Mouse (Mus musculus) liver, embryonic 16.5 days (tissue): ENCODE measurements around the gene Pla2g4a. TPM values are rescaled to one million over a fixed set of nuclear protein-coding genes. Genes with fewer than 3 reads are reported as not detected.

Experiments
- ATAC-seq: fragments of 200-750 bp; cut with Nextera tagmentation; 2 replicates; pipeline ENCODE4 v1.8.0; 2017; ENCODE audit warnings: low read depth, mild to moderate bottlenecking, moderate number of reproducible peaks, moderate library complexity
- H3K27ac ChIP-seq: fragments of 300-500 bp; sonication (generic); 2 replicates; pipeline ENCODE4 v1.5.1; 2014; ENCODE audit warnings: mild to moderate bottlenecking, low read length
- H3K27me3 ChIP-seq: fragments of 300-500 bp; sonication (generic); 2 replicates; pipeline ENCODE4 v1.6.1; 2014; ENCODE audit warnings: low read depth, low read length, mixed read lengths; ENCODE audit not compliant: control insufficient read depth, insufficient read depth
- H3K36me3 ChIP-seq: fragments of 300-500 bp; sonication (generic); 2 replicates; pipeline ENCODE4 v1.6.1; 2014; ENCODE audit warnings: mild to moderate bottlenecking; ENCODE audit not compliant: control insufficient read depth, insufficient read depth
- H3K4me1 ChIP-seq: fragments of 300-500 bp; sonication (generic); 2 replicates; pipeline ENCODE4 v1.6.1; 2014; ENCODE audit warnings: low read depth, low read length, mixed read lengths; ENCODE audit not compliant: control insufficient read depth
- H3K4me2 ChIP-seq: fragments of 300-500 bp; sonication (generic); 2 replicates; pipeline ENCODE4 v1.6.1; 2014; ENCODE audit warnings: low read depth, low read length, mixed read lengths
- H3K4me3 ChIP-seq: fragments of 300-500 bp; sonication (generic); 2 replicates; pipeline ENCODE4 v1.5.1; 2014; ENCODE audit warnings: low read depth, mild to moderate bottlenecking, low read length
- H3K9ac ChIP-seq: fragments of 300-500 bp; sonication (generic); 2 replicates; pipeline ENCODE4 v1.6.1; 2014; ENCODE audit warnings: low read depth, low read length
- H3K9me3 ChIP-seq: fragments of 300-500 bp; sonication (generic); replicated peaks from 2 replicates; pipeline ENCODE4 v1.6.1; 2016; ENCODE audit warnings: low read length; ENCODE audit not compliant: control insufficient read depth
- WGBS: fragments of 180-500 bp; shearing (Covaris S2); extraction: QIAGEN DNeasy Blood & Tissue Kit; methylation state at CpG from one replicate; pipeline ENCODE4 v1.1.7; 2014; ENCODE audit not compliant: insufficient replicate concordance; 5-methylcytosine and 5-hydroxymethylcytosine counted together
- polyA plus RNA-seq: library from polyadenylated mRNA; unstranded; fragments of >200 nt; fragmentation: Nextera tagmentation; extraction: Ambion mirVana; gene quantifications from 2 replicates; pipeline ENCODE4 v1.2.1, GENCODE M21; 2015

Gene Pla2g4a
- polyA plus RNA-seq, 1 experiment from 2014 or later = 5.7 TPM

DNA sequence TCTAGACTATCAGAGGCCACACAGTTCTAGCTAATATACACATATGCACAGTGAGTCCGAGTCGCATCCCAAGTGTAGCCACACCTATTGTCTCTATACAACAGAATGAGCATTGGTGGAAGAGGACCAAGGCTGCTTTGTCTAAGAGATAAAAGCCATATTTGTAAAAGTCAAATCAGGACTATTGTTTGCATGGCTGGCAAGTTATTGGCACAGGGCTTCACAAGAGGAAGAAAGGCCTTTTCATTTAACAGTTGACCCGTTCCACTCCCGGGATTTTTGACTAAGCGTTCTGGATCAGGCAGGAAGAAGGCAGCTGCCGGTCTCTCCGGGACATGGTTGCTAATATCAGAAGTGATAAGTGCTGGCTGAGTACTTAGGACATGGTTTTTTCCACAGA lies 41.8 kb downstream of the Pla2g4a start:
- no peak overlapping the region for H3K4me2 ChIP-seq
- H3K27ac ChIP-seq = no peak overlapping the region
- no peak for ATAC-seq
- H3K4me1 ChIP-seq = no peaks in the 10 kb centered on the region
- no peak overlapping the region for H3K9ac ChIP-seq
- no peak overlapping the region for H3K4me3 ChIP-seq
- H3K27me3 ChIP-seq = no peaks in the 10 kb centered on the region
- no peaks in the 10 kb centered on the region for H3K9me3 ChIP-seq
- WGBS = 72% methylated on average over 7 of the region's 7 CpGs
- H3K36me3 ChIP-seq = no peaks in the 10 kb centered on the region

DNA sequence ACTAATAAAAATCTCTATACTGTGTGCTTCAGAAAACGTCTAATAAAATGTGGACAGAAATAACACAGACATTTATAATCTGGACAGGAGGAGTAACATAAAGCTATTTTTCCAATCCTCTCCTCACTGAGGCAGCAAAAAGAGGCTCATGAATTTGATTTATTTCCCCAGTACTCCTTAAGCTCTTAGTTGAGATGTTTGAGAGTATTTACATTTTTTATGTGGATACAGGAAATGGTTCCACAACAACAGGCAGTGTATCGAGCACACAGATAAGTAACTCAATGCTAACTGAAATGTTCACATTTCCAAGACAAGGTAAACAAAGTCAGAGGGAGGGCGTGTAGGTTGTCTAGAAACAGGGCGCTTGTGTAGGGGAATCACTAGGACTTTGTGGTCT lies 48.1 kb downstream of the Pla2g4a start:
- H3K4me3 ChIP-seq = no peak overlapping the region
- no peaks in the 10 kb centered on the region for H3K4me1 ChIP-seq
- WGBS = 39% methylated on average over 4 of the region's 4 CpGs
- no peak for ATAC-seq
- H3K4me2 ChIP-seq = no peak overlapping the region
- H3K27me3 ChIP-seq = no peaks in the 10 kb centered on the region
- no peak overlapping the region for H3K9ac ChIP-seq
- H3K27ac ChIP-seq = no peak overlapping the region
- no peaks in the 10 kb centered on the region for H3K9me3 ChIP-seq
- H3K36me3 ChIP-seq = no peaks in the 10 kb centered on the region

DNA sequence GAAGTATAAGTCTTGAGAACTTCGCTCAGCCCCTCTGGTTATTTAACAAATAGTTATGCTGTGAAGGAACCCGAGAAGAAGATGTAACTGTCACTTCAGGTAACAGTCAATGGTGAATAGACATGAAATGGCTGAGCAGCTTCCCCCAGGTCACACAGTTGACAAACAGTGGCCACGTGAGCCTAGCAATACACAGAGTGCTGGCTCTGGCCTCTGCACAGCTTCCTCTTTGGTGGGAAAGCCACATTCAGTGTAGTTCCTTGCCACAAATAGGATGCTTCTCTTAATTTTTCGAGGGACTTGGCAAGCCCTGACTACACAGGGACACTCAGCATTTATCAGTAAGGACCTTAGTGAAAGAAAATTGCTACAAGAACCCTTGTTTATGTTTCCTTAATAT lies 50.0 kb downstream of the Pla2g4a start:
- H3K9me3 ChIP-seq = no peaks in the 10 kb centered on the region
- WGBS = 37% methylated on average over 4 of the region's 4 CpGs
- no peaks in the 10 kb centered on the region for H3K36me3 ChIP-seq
- no peaks in the 10 kb centered on the region for H3K27me3 ChIP-seq
- H3K27ac ChIP-seq = no peak overlapping the region
- H3K4me1 ChIP-seq = no peaks in the 10 kb centered on the region
- 0 out of 2 replicates have a peak, but pooled peaks have one; percentile 13 for ATAC-seq
- H3K4me2 ChIP-seq = no peak overlapping the region
- H3K4me3 ChIP-seq = no peak overlapping the region
- H3K9ac ChIP-seq = no peak overlapping the region

DNA sequence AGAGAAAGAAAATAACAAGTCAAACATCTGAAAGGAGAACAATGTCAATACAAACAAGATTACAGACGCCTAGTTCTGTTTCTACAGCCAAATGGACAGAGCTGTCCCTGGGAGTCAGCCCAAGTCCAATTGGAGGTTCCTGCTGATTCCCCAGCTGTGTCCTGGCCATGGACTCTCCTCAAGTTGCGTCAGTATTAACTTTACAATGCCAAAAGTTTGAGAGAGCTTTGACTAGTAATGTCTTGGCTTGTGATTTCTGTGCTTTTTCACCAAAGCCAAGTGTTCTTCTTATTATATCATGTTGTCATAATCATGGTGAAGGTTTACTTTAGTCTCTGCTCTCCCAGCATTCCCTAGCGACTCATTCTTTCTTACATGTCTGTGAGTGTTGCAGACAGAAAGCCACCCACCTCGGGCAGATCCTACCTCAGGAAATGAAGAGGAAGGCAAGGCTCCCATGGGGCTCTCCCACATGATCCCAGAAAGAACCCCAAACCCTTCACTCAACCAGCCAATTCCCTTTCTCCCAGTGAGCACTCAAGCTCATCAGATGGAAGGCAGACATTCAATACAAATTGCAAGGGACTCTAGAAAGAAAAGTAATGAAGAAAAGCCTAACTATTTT lies 63.0 kb downstream of the Pla2g4a start:
- no peaks in the 10 kb centered on the region for H3K9me3 ChIP-seq
- H3K4me1 ChIP-seq = no peaks in the 10 kb centered on the region
- no peak overlapping the region for H3K27ac ChIP-seq
- no peaks in the 10 kb centered on the region for H3K27me3 ChIP-seq
- no peak overlapping the region for H3K4me2 ChIP-seq
- no peaks in the 10 kb centered on the region for H3K36me3 ChIP-seq
- H3K4me3 ChIP-seq = no peak overlapping the region
- 56% methylated on average over 4 of the region's 4 CpGs for WGBS
- H3K9ac ChIP-seq = no peak overlapping the region
- ATAC-seq = no peak

DNA sequence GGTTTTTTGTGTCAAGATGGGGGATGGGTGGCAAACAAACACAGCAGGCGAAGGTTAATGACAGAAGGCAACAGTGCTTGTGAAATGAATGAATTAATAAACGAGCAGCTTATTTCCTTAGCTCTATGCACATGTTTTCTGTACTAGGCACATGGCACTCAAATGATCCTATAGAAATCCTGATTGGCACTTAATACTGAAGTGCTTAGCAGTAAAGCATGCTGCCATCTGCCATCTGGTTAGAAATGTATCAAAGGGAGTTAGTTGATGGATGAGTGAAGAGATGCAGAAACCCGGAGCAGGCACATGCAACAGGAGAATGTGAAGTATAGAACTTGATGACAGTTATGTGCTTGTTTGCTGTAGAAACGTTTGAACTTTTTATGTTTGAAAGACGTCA lies 64.5 kb downstream of the Pla2g4a start:
- Histone ChIP-seq H3K27ac (no peak overlapping the region), H3K9ac (no peak overlapping the region), H3K4me1 (no peaks in the 10 kb centered on the region), H3K4me3 (no peak overlapping the region), H3K9me3 (no peaks in the 10 kb centered on the region), H3K4me2 (no peak overlapping the region), H3K27me3 (no peaks in the 10 kb centered on the region), H3K36me3 (no peaks in the 10 kb centered on the region)
- WGBS = 59% methylated on average over 5 of the region's 5 CpGs
- ATAC-seq = no peak

DNA sequence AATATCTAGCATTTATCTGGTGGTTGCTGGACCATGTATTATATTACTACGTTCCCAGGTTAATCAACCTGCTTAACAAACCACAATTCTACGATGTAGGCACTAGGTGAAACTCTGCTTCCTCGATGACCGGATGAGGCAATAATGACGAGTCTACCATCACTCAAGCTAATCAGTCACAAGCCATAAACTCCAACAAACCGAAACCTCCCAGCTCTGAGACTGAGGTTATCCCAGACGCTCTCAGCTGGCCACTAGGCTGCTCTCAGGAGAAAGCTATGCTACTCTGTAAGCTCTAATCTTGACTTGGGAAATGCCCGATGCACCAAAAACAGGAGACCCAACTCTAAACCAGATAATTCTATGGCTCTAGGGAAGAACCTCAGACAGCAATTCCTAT lies 66.2 kb downstream of the Pla2g4a start:
- ATAC-seq = no peak
- WGBS = 80% methylated on average over 8 of the region's 8 CpGs
- Histone ChIP-seq H3K36me3 (no peaks in the 10 kb centered on the region), H3K4me1 (no peaks in the 10 kb centered on the region), H3K4me3 (no peak overlapping the region), H3K27me3 (no peaks in the 10 kb centered on the region), H3K9ac (no peak overlapping the region), H3K9me3 (no peaks in the 10 kb centered on the region), H3K4me2 (no peak overlapping the region), H3K27ac (no peak overlapping the region)

DNA sequence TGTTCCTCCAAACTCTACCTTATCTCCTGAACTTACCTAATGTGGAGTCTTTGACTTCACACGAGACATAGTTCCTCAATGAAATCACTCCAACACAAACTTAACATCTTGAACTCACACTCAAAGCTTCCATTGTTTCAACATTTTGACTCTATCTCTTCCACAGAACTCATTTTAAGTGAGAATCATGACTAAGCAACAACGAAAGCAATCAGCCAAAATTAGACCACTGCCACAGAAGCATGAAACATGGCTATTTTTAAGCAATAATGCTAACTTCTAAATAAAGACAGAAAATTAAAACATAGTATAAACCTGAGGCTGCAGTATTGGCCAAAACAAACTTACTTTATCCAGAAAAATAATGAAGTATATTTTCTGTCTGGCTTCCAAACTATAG lies 67.2 kb downstream of the Pla2g4a start:
- H3K27ac ChIP-seq = no peak overlapping the region
- H3K36me3 ChIP-seq = no peaks in the 10 kb centered on the region
- no peak for ATAC-seq
- H3K27me3 ChIP-seq = no peaks in the 10 kb centered on the region
- H3K9ac ChIP-seq = no peak overlapping the region
- H3K4me1 ChIP-seq = no peaks in the 10 kb centered on the region
- WGBS = 44% methylated on average over 2 of the region's 2 CpGs
- no peak overlapping the region for H3K4me3 ChIP-seq
- no peak overlapping the region for H3K4me2 ChIP-seq
- H3K9me3 ChIP-seq = no peaks in the 10 kb centered on the region

DNA sequence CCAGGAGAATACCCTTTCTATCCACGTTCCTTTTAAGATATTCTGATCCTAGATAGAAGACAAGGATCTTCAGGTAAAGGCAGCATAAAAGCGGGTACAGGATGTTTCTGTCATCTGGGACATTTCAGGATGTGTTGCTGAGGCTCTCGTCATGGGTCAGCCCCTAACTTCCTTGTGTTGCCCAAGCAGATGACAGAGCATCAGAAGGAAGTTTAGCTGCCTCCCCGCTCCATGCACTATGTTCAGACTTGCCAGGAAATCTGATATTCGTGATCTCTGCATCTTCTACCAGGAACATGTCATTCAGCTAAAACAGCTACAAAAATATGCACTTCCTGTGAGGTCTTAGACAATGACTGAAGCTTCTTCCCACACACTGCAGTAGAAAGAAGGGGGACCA lies 70.0 kb downstream of the Pla2g4a start:
- H3K27me3 ChIP-seq = no peaks in the 10 kb centered on the region
- no peaks in the 10 kb centered on the region for H3K4me1 ChIP-seq
- no peaks in the 10 kb centered on the region for H3K9me3 ChIP-seq
- no peaks in the 10 kb centered on the region for H3K36me3 ChIP-seq
- no peak overlapping the region for H3K4me2 ChIP-seq
- no peak overlapping the region for H3K27ac ChIP-seq
- no peak overlapping the region for H3K9ac ChIP-seq
- H3K4me3 ChIP-seq = no peak overlapping the region
- WGBS = 44% methylated on average over 5 of the region's 5 CpGs
- no peak for ATAC-seq

DNA sequence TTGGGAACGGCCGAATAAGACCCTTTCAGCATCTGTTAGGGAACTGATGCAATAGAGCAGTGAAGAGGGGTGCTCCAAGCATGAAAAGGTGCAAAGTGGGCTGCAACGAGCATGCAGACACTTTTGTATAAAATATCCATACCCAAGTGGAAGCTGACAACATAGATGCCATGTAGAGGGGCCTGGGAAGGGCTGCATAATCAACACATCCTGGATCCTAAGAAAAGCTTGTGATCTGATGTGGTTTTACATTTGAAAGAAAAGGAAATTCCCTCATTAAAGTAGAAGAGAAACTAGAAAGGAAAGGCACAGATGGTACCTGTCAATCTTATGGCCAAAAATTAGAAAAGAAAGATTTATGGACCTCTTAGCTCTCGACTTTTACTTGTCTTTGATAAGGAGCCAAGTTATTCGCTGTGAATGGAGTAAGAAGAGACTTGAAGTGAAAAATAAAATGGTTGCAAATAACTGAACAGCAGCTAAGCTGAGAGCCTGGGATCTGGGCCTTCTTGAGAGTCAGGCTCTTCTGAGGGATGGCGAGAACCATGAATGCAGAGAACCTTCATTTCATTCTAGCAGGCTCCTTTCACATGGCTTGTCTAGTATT lies 78.6 kb downstream of the Pla2g4a start:
- no peak for ATAC-seq
- Histone ChIP-seq H3K4me1 (no peaks in the 10 kb centered on the region), H3K27me3 (no peaks in the 10 kb centered on the region), H3K4me3 (no peak overlapping the region), H3K36me3 (no peaks in the 10 kb centered on the region), H3K27ac (no peak overlapping the region), H3K9ac (no peak overlapping the region), H3K9me3 (no peaks in the 10 kb centered on the region), H3K4me2 (no peak overlapping the region)
- WGBS = 58% methylated on average over 6 of the region's 6 CpGs
